8 mouse cellular contexts compared by ENCODE assay signal in the genomic region with DNA sequence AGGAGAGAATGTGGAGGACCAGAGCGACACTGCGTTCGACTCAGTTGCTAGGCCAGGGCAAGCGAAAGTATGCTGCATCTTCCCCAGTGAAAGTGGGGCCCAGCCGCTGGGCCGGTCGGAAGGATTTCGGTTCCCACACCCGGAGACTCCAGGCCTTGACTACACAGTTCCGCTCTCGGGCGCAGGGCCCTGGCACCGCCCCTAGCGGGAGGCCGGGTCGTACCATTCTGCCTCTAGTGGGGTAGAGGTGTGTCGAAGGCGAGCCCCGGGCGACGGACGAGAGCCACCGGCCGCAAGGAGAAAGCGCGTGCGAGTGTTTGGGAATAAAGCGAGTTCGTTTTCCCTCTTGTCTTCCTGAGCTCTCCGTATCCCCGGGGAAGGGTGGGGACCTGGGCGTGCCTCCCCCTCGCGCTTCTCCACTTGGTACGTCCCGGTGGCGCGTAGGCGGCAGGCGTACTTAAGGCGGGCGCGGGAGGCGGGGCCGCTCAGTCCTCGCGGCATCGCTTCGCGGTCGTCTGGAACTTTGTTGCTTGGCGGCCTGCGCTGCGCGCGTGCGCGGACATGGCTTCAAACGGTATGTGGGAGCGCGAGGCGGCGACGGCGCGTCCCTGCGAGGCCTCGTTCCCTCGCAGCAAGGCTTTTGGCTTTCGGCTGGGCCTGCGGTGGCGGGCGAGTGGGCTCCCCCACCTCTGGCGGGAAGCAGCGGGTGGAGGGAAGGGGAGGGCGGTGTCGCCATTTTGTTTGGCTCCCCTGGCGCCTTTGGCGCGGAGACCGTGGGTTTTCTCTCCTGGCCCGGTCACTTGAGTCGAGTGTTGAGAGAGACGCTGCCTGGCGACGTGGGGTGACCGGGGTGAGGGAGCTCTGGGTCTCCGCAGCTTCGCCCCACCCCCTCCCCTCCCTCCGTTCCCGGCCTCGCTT. TPM values are rescaled to one million over a fixed set of nuclear protein-coding genes. Genes with fewer than 3 reads are reported as not detected.
DNase-seq lines count a peak whose midpoint lies in the region; ATAC-seq lines count a peak whose summit lies in the region.

A gene (plus strand): TSS at position 454 of the 918 bp plus-strand sequence.

- H3K9ac ChIP-seq in hindbrain, embryonic 13.5 days = peak within 1 kb of the TSS; percentile 97

- whole genome bisulfite sequencing in hindbrain, embryonic 13.5 days = under 1% methylated on average over 88 of the region's 92 CpGs

- H3K4me2 ChIP-seq in hindbrain, embryonic 13.5 days = peak within 1 kb of the TSS; percentile 74

- peak within 1 kb of the TSS; percentile 94 for H3K4me3 ChIP-seq in hindbrain, embryonic 13.5 days

- peak; percentile 94 for DNase-seq in NIH3T3 (ENCODE audit: low read depth)
- peak; percentile 98 to 99 for DNase-seq in cerebellum, postnatal 10 days
- DNase-seq in frontal cortex, postnatal 14 days (ENCODE audit: low spot score in 2 of 2) = peak; percentile 89 to 95
- DNase-seq in layer of hippocampus, postnatal 25 days (ENCODE audit: extremely low spot score in 1 of 2, low spot score in 1 of 2) = peak; percentile 98 to 100
- DNase-seq in lung, postnatal 25 days (ENCODE audit: low spot score) = peak; percentile 93
- DNase-seq in retina, embryonic 14.5 days (ENCODE audit: low spot score) = peak; percentile 95
- peak; percentile 99 for DNase-seq in thymus, postnatal 4 days

- H3K9me3 ChIP-seq in hindbrain, embryonic 13.5 days = no peaks in the 10 kb centered on the region

- peak within 1 kb of the TSS; percentile 98 for H3K27ac ChIP-seq in hindbrain, embryonic 13.5 days

- H3K27me3 ChIP-seq in hindbrain, embryonic 13.5 days = no peaks in the 10 kb centered on the region

- peaks cover 25% of the 10 kb centered on the region for H3K36me3 ChIP-seq in hindbrain, embryonic 13.5 days

- peak; percentile 95 for ATAC-seq in hindbrain, embryonic 13.5 days (ENCODE audit: low FRiP score)

- peaks cover 28% of the 10 kb centered on the region for H3K4me1 ChIP-seq in hindbrain, embryonic 13.5 days (replicated peaks)

RNA-seq across cellular contexts. Expression of the gene that starts here (rescaled TPM):
- 397 and 402 TPM in 2 replicates for polyA plus RNA-seq in hindbrain, embryonic 13.5 days (2015; fragmentation: Nextera tagmentation; extraction: Ambion mirVana)
- 100 to 1,000 TPM; 270 to 376 TPM for total RNA-seq in layer of hippocampus, postnatal 25 days (2021)

Comparison
In these comparisons a context has a peak if more than half of its experiments do, and no peak if none do; other contexts are left out.
1. Peak in every context shown above with its lines: DNase-seq, ATAC-seq, H3K4me3 ChIP-seq and H3K27ac ChIP-seq.